Mouse (Mus musculus) liver, embryonic 16.5 days (tissue): ENCODE data around the gene AL607142.1. TPM values are rescaled to one million over a fixed set of nuclear protein-coding genes. Genes with fewer than 3 reads are reported as not detected.

Experiments used
- ATAC-seq: fragments of 200-750 bp; cut with Nextera tagmentation; 2 replicates; pipeline ENCODE4 v1.8.0; 2017; ENCODE audit warnings: low read depth, mild to moderate bottlenecking, moderate number of reproducible peaks, moderate library complexity
- H3K27ac ChIP-seq: fragments of 300-500 bp; sonication (generic); 2 replicates; pipeline ENCODE4 v1.5.1; 2014; ENCODE audit warnings: mild to moderate bottlenecking, low read length
- H3K27me3 ChIP-seq: fragments of 300-500 bp; sonication (generic); 2 replicates; pipeline ENCODE4 v1.6.1; 2014; ENCODE audit warnings: low read depth, low read length, mixed read lengths; ENCODE audit not compliant: control insufficient read depth, insufficient read depth
- H3K36me3 ChIP-seq: fragments of 300-500 bp; sonication (generic); 2 replicates; pipeline ENCODE4 v1.6.1; 2014; ENCODE audit warnings: mild to moderate bottlenecking; ENCODE audit not compliant: control insufficient read depth, insufficient read depth
- H3K4me1 ChIP-seq: fragments of 300-500 bp; sonication (generic); 2 replicates; pipeline ENCODE4 v1.6.1; 2014; ENCODE audit warnings: low read depth, low read length, mixed read lengths; ENCODE audit not compliant: control insufficient read depth
- H3K4me2 ChIP-seq: fragments of 300-500 bp; sonication (generic); 2 replicates; pipeline ENCODE4 v1.6.1; 2014; ENCODE audit warnings: low read depth, low read length, mixed read lengths
- H3K4me3 ChIP-seq: fragments of 300-500 bp; sonication (generic); 2 replicates; pipeline ENCODE4 v1.5.1; 2014; ENCODE audit warnings: low read depth, mild to moderate bottlenecking, low read length
- H3K9ac ChIP-seq: fragments of 300-500 bp; sonication (generic); 2 replicates; pipeline ENCODE4 v1.6.1; 2014; ENCODE audit warnings: low read depth, low read length
- H3K9me3 ChIP-seq: fragments of 300-500 bp; sonication (generic); replicated peaks from 2 replicates; pipeline ENCODE4 v1.6.1; 2016; ENCODE audit warnings: low read length; ENCODE audit not compliant: control insufficient read depth
- WGBS: fragments of 180-500 bp; shearing (Covaris S2); extraction: QIAGEN DNeasy Blood & Tissue Kit; methylation state at CpG from one replicate; pipeline ENCODE4 v1.1.7; 2014; ENCODE audit not compliant: insufficient replicate concordance; 5-methylcytosine and 5-hydroxymethylcytosine counted together
- polyA plus RNA-seq: library from polyadenylated mRNA; unstranded; fragments of >200 nt; fragmentation: Nextera tagmentation; extraction: Ambion mirVana; gene quantifications from 2 replicates; pipeline ENCODE4 v1.2.1, GENCODE M21; 2015

The AL607142.1 gene
- polyA plus RNA-seq, 1 experiment from 2014 or later, result not detected

DNA sequence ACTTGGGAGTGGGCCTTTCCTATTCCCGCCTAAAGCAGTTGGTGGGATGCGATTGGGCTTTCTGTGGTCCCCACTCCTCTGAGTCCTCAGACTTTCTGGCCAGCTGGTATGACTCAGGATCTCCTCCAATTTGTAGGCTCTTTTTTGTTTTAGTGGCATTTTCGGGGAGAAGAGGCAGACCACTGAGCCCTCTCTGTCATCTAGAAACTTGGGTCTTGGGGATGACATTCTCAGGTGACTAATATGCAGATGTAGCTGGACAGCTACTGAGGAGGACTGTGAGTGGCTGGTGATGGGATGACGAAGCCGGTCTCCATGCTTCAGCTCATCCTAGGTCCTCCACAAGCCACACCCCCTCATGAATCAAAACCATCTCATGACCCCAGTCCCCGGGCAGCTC lies 2.6 kb upstream of the AL607142.1 start:
- no peaks in the 10 kb centered on the region for H3K36me3 ChIP-seq
- no peaks in the 10 kb centered on the region for H3K9me3 ChIP-seq
- no peak for ATAC-seq
- H3K4me2 ChIP-seq, result no peak overlapping the region
- H3K27ac ChIP-seq, result no peak overlapping the region
- no peaks in the 10 kb centered on the region for H3K4me1 ChIP-seq
- no peaks in the 10 kb centered on the region for H3K27me3 ChIP-seq
- no peak overlapping the region for H3K4me3 ChIP-seq
- 55% methylated on average over 6 of the region's 6 CpGs for WGBS
- no peak overlapping the region for H3K9ac ChIP-seq

DNA sequence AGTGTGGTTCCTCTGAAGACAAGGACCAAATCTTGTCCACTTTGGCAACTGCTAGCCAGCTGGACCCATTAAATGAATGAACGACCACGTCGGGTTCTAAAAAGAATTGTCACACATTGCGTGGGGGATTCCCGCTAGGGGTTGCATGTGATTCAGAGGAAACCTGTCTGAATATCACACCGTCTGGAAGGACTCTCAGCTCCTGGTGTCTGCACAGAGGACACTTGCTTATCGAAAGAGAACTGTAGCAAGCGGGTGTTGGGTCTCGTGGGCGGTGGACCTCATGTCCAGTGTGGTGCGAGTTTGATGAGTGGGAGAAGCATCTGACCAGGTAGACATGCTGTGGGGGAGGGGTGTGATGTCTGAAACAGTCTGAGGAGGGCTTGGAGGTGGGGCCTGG lies 2.0 kb upstream of the AL607142.1 start:
- Histone ChIP-seq H3K27me3 (no peaks in the 10 kb centered on the region), H3K36me3 (no peaks in the 10 kb centered on the region), H3K27ac (no peak overlapping the region), H3K9me3 (no peaks in the 10 kb centered on the region), H3K4me1 (no peaks in the 10 kb centered on the region), H3K9ac (no peak overlapping the region), H3K4me3 (no peak overlapping the region), H3K4me2 (no peak overlapping the region)
- ATAC-seq, result no peak
- 72% methylated on average over 11 of the region's 11 CpGs for WGBS

DNA sequence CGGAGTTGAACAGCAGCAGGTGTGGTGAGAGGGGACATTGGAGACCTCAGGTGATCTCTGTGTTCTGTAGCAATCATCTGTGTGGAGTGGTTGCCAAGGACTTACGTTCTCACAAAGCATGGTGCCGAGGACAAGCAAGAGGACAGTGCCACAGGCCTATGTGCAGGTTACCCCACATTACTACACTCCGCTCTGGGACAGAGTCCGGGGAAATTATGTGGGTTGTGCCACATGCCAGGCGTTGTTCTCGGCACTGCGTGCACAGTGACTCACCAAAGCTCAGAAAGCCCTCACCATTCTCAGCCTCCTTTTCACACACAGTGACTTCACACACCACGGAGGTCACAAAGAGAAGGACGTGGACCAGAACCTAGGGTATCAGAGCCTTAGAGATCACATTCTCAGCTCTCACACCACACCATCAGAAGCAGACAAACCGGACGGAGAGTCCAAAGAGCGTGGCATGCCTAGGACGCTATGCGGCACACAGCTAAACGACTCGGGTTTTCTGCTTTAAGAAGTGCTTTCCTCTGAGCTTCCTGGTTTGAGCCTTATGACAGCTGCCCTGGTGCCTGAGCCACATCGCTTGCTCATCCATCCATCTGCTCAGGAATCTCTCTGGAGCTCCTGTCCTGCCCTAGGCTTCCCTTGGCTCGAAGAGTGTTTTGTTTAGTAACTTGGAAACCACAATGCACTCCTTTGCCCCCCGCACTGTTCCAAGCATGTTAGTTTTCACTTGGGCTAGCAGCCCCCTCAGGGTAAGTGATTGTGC lies 1.3 kb upstream of the AL607142.1 start:
- no peaks in the 10 kb centered on the region for H3K36me3 ChIP-seq
- H3K9me3 ChIP-seq, result no peaks in the 10 kb centered on the region
- H3K27ac ChIP-seq, result no peak overlapping the region
- no peak overlapping the region for H3K4me3 ChIP-seq
- H3K4me1 ChIP-seq, result no peaks in the 10 kb centered on the region
- no peak overlapping the region for H3K9ac ChIP-seq
- 74% methylated on average over 20 of the region's 20 CpGs for WGBS
- no peak for ATAC-seq
- H3K27me3 ChIP-seq, result no peaks in the 10 kb centered on the region
- H3K4me2 ChIP-seq, result no peak overlapping the region

GRCm38 (mm10) chr4:120066841-120067591 lies 2.2 kb downstream of the AL607142.1 start:
- no peak overlapping the region for H3K27ac ChIP-seq
- no peak overlapping the region for H3K9ac ChIP-seq
- no peak overlapping the region for H3K4me2 ChIP-seq
- H3K4me3 ChIP-seq, result no peak overlapping the region
- no peaks in the 10 kb centered on the region for H3K27me3 ChIP-seq
- H3K9me3 ChIP-seq, result no peaks in the 10 kb centered on the region
- no peaks in the 10 kb centered on the region for H3K36me3 ChIP-seq
- WGBS, result 76% methylated on average over 9 of the region's 9 CpGs
- no peak for ATAC-seq
- H3K4me1 ChIP-seq, result no peaks in the 10 kb centered on the region

DNA sequence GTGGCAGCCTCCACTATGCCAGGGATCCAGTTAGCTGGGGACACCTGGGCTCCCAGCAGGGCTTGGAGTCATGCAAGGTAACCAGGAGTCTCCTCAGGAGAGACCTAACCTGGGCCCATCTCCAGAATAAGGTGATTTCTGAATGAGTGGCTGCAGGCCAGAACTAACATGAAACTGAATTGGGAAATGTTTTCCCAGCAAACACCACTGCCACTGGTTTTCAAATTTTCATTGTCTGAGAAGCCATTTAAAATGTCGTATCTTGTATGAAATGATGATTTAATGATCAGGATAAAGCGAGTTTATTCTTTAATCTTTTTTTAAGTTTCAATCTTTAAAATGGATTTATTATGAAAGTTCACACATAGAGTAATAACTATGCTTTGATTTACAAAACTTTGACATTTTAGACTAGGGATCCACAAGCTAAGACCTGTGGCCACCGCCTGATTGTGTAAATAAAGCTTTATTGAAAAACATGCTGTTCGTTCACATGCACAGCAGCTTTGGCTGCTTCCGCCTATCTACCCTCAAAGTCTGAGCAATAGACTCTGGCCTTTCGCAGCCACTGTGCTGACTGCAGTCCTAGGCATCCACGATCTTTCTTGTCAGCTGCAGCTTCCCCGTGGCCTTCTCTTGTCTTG lies 2.9 kb downstream of the AL607142.1 start:
- 67% methylated on average over 8 of the region's 8 CpGs for WGBS
- no peaks in the 10 kb centered on the region for H3K27me3 ChIP-seq
- ATAC-seq, result no peak

GRCm38 (mm10) chr4:120068883-120069581 lies 4.2 kb downstream of the AL607142.1 start:
- ATAC-seq, result no peak
- Histone ChIP-seq H3K4me3 (no peak overlapping the region), H3K4me1 (no peaks in the 10 kb centered on the region), H3K36me3 (no peaks in the 10 kb centered on the region), H3K27me3 (no peaks in the 10 kb centered on the region), H3K27ac (no peak overlapping the region), H3K9me3 (no peaks in the 10 kb centered on the region), H3K9ac (no peak overlapping the region), H3K4me2 (no peak overlapping the region)
- 58% methylated on average over 3 of the region's 3 CpGs for WGBS

More for the DNA sequence above, 2.9 kb downstream of the AL607142.1 start:
- Histone ChIP-seq H3K4me2 (no peak overlapping the region), H3K36me3 (no peaks in the 10 kb centered on the region), H3K9me3 (no peaks in the 10 kb centered on the region), H3K4me3 (no peak overlapping the region), H3K4me1 (no peaks in the 10 kb centered on the region), H3K27ac (no peak overlapping the region), H3K9ac (no peak overlapping the region)

DNA sequence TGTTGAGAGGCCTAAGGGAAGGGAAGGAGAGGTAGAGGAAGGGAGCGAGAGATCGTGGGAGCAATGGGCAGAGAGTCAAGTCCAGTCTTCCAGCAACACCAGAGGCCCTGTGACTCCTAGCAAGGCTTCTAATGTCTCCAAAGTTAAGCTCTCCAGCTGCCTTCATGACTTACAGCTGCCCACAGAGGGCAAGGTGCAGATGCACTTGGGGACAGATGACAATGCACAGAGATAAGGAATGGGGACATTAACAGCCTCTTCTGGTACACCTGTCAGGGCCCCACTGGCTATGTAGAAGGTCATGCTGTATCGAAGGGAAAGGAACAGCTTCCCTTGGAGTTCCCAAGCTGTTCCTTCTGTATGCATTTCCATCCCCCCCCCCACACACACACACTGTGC lies 4.8 kb downstream of the AL607142.1 start:
- H3K9me3 ChIP-seq, result no peaks in the 10 kb centered on the region
- H3K4me2 ChIP-seq, result no peak overlapping the region
- no peak overlapping the region for H3K9ac ChIP-seq
- no peak for ATAC-seq
- H3K4me3 ChIP-seq, result no peak overlapping the region
- no peaks in the 10 kb centered on the region for H3K27me3 ChIP-seq
- WGBS, result 72% methylated on average over 3 of the region's 3 CpGs
- no peaks in the 10 kb centered on the region for H3K36me3 ChIP-seq
- H3K27ac ChIP-seq, result no peak overlapping the region
- no peaks in the 10 kb centered on the region for H3K4me1 ChIP-seq

- no peak for ATAC-seq
- H3K27ac ChIP-seq, result no peak overlapping the region
- WGBS, result 39% methylated on average over 3 of the region's 3 CpGs
- H3K9ac ChIP-seq, result no peak overlapping the region
- no peaks in the 10 kb centered on the region for H3K9me3 ChIP-seq
- H3K4me3 ChIP-seq, result no peak overlapping the region
- H3K4me1 ChIP-seq, result no peaks in the 10 kb centered on the region
- H3K27me3 ChIP-seq, result no peaks in the 10 kb centered on the region
- no peak overlapping the region for H3K4me2 ChIP-seq
- H3K36me3 ChIP-seq, result no peaks in the 10 kb centered on the region
These were observed 6.6 kb downstream of the AL607142.1 start for GRCm38 (mm10) chr4:120071411-120071810.
